Mouse (Mus musculus): ENCODE measurements at regions not wholly inside any gene's neighbourhood (a gene's known extent, or its start where the extent isn't known, plus 50 kb on each side); places are given as distances from the start of the nearest gene placed in this dataset.

- peak in 1 of 2 experiments; percentile 22 for DNase-seq
Measured at GRCm38 (mm10) chr1:120667776-120668175, 65.6 kb downstream of the En1 start.

- no peak for DNase-seq
Measured at GRCm38 (mm10) chr1:120683532-120684245, 81.5 kb downstream of the En1 start.

GRCm38 (mm10) chr1:120685650-120686244 lies 83.5 kb downstream of the En1 start:
- DNase-seq: peak; percentile 2 to 4

- no peak for DNase-seq
Measured at GRCm38 (mm10) chr1:120691571-120691970, 89.4 kb downstream of the En1 start.

- DNase-seq: no peak
Measured at GRCm38 (mm10) chr1:120698189-120698588, 96.0 kb downstream of the En1 start.

GRCm38 (mm10) chr1:120704201-120704600 lies 102.0 kb downstream of the En1 start:
- DNase-seq: no peak

- DNase-seq: no peak
Measured at GRCm38 (mm10) chr1:120706011-120706410, 103.8 kb downstream of the En1 start.

- DNase-seq: no peak
Measured at GRCm38 (mm10) chr1:120708511-120708910, 106.3 kb downstream of the En1 start.

- no peak for DNase-seq
Measured at GRCm38 (mm10) chr1:120715105-120715877, 113.1 kb downstream of the En1 start.

- DNase-seq: no peak
Measured at GRCm38 (mm10) chr1:120726777-120727176, 124.6 kb downstream of the En1 start.

GRCm38 (mm10) chr1:120727427-120727826 lies 125.2 kb downstream of the En1 start:
- DNase-seq: no peak

- no peak for DNase-seq
Measured at GRCm38 (mm10) chr1:120732003-120732402, 129.8 kb downstream of the En1 start.

- no peak for DNase-seq
Measured at GRCm38 (mm10) chr1:120733683-120734082, 131.5 kb downstream of the En1 start.

- DNase-seq: no peak
Measured at GRCm38 (mm10) chr1:120734846-120735245, 132.6 kb downstream of the En1 start.

GRCm38 (mm10) chr1:120739499-120739898 lies 137.3 kb downstream of the En1 start:
- no peak for DNase-seq

GRCm38 (mm10) chr1:120741091-120741740 lies 139.0 kb downstream of the En1 start:
- no peak for DNase-seq

- DNase-seq: no peak
Measured at GRCm38 (mm10) chr1:120748963-120749362, 146.7 kb downstream of the En1 start.

- no peak for DNase-seq
Measured at GRCm38 (mm10) chr1:120753406-120753805, 151.2 kb downstream of the En1 start.

- DNase-seq: peak in 1 of 2 experiments; percentile 27
Measured at GRCm38 (mm10) chr1:120754337-120754736, 152.1 kb downstream of the En1 start.

- peak in 1 of 2 experiments; percentile 5 for DNase-seq
Measured at GRCm38 (mm10) chr1:120757283-120757821, 155.1 kb downstream of the En1 start.

- no peak for DNase-seq
Measured at GRCm38 (mm10) chr1:120758172-120758571, 156.0 kb downstream of the En1 start.

- no peak for DNase-seq
Measured at GRCm38 (mm10) chr1:120758762-120759161, 156.5 kb downstream of the En1 start.

- no peak for DNase-seq
Measured at GRCm38 (mm10) chr1:120759380-120759779, 157.2 kb downstream of the En1 start.
